Mouse (Mus musculus) ES-E14 (cell line): ENCODE data around the gene Agbl5.

Experiments used
- HCFC1 ChIP-seq: IDR thresholded peaks from 2 replicates; pipeline ENCODE4 v1.6.1; 2012; ENCODE audit warnings: low read length, inconsistent platforms, borderline replicate concordance; ENCODE audit not compliant: insufficient read depth
- ZC3H11A ChIP-seq: IDR thresholded peaks from 2 replicates; pipeline ENCODE4 v1.6.1; 2012; ENCODE audit warnings: low read depth, mild to moderate bottlenecking, inconsistent platforms, low read length, borderline replicate concordance
- ZNF384 ChIP-seq: IDR thresholded peaks from 2 replicates; pipeline ENCODE4 v1.6.1; 2012; ENCODE audit warnings: low read depth, low read length, inconsistent platforms

DNA sequence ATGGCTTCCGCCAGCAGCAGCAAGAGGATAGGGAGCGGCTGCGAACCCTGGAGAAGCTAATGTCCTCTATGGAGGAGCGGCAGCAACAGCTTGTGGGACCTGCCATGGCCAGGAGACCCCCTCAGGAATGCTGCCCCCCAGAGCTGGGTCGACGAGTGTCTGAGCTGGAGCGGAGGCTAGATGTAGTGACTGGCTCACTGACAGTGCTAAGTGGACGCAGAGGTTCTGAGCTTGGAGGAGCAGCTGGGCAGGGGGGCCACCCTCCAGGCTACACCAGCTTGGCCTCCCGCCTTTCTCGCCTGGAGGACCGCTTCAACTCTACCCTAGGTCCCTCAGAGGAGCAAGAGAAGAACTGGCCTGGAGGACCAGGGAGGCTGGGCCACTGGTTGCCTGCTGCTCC is 28.9 kb downstream of the Agbl5 start:
- no peak for TF ChIP-seq HCFC1
- no peak for TF ChIP-seq ZNF384
- no peak for TF ChIP-seq ZC3H11A
